Mouse (Mus musculus): ENCODE measurements around the gene Atp2a2. TPM values are rescaled to one million over a fixed set of nuclear protein-coding genes. Genes with fewer than 3 reads are reported as not detected.

Gene Atp2a2
- polyA plus RNA-seq, 2 experiments: 39.7 to 96.7 TPM

DNA sequence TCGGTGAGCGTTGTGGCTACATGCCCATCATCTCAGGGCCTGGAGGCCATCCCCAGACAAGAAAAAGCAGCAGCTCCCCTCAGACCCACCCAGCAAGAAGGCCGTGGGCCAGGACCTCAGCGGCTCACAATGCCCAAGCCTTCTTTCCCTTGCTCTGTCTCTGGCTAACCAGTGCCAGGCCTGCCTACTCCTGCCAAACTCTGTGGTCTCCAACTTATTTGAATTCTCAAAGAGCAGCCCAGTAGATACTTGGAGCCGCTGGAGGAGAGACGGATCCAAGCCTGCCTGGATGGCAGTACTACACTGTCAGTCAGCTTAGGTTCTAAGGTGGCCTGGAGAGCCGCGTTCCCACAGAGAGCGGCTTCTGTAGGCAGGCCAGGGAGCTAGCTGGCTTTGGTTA lies 24.4 kb upstream of the Atp2a2 start:
- 94% methylated on average over 9 of the region's 9 CpGs for WGBS
- Histone ChIP-seq H3K9me3 (ENCODE audit: control insufficient read depth, low read length) (no peaks in the 10 kb centered on the region), H3K4me3 (replicated peaks; ENCODE audit: low read length) (no peak overlapping the region), H3K9ac (ENCODE audit: low read depth, low read length, severe bottlenecking) (no peak overlapping the region), H3K27me3 (ENCODE audit: control insufficient read depth, insufficient read depth, low read length) (no peaks in the 10 kb centered on the region), H3K4me2 (replicated peaks; ENCODE audit: low read depth, low read length, severe bottlenecking) (no peak overlapping the region), H3K36me3 (ENCODE audit: control insufficient read depth, insufficient read depth, low read length) (no peaks in the 10 kb centered on the region), H3K4me1 (ENCODE audit: control insufficient read depth, insufficient read depth, low read length) (peaks cover 35% of the 10 kb centered on the region), H3K27ac (replicated peaks; ENCODE audit: low read depth, low read length) (no peak overlapping the region)
- TF ChIP-seq POLR2A (IDR thresholded peaks at IDR 0.05; ENCODE audit: borderline replicate concordance, extremely low read depth, insufficient read depth, insufficient read length): no peak
- ATAC-seq (ENCODE audit: low FRiP score, low read depth): no peak
- no peak for DNase-seq (ENCODE audit: low spot score)

DNA sequence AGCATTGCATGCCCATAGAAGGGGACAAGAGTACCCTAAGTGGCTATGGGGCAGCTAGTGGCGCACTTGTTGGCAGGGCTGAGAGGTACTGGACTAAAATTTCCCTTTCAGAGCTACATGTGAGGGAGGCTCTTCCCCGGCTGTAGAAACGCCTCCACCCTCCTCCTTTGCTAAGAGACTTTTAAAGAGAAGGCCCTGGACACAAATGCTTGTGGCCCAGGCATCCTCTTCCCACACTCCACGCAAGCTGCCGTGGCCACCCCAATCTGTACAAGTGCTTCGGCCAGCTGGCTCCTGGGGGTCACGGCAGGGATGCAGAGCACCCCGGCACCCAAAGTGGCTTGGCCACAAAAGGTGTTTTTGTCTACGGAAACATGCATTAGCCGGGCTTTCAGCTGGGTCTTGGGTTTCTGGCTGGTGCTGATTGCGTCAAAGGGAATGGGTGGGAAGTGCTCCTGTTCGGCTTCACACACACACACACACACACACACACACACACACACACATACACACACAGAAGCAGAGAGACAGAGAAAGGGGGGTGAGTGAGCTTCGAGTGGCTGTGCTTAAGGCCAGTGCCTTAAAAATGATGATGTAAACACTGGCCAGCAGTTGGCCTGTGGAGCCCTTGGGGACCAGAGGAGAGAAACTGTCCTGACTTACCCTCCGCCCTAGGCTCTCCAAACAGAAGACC lies 23.4 kb upstream of the Atp2a2 start:
- Histone ChIP-seq H3K4me1 (ENCODE audit: control insufficient read depth, insufficient read depth, low read length) (peaks cover 35% of the 10 kb centered on the region), H3K9ac (ENCODE audit: low read depth, low read length, severe bottlenecking) (no peak overlapping the region), H3K9me3 (ENCODE audit: control insufficient read depth, low read length) (no peaks in the 10 kb centered on the region), H3K36me3 (ENCODE audit: control insufficient read depth, insufficient read depth, low read length) (no peaks in the 10 kb centered on the region), H3K4me3 (replicated peaks; ENCODE audit: low read length) (no peak overlapping the region), H3K4me2 (replicated peaks; ENCODE audit: low read depth, low read length, severe bottlenecking) (no peak overlapping the region), H3K27ac (replicated peaks; ENCODE audit: low read depth, low read length) (no peak overlapping the region), H3K27me3 (ENCODE audit: control insufficient read depth, insufficient read depth, low read length) (no peaks in the 10 kb centered on the region)
- ATAC-seq (ENCODE audit: low FRiP score, low read depth) (no peak), DNase-seq (ENCODE audit: low spot score) (no peak)
- TF ChIP-seq POLR2A (IDR thresholded peaks at IDR 0.05; ENCODE audit: borderline replicate concordance, extremely low read depth, insufficient read depth, insufficient read length): no peak
- WGBS: 75% methylated on average over 14 of the region's 14 CpGs

DNA sequence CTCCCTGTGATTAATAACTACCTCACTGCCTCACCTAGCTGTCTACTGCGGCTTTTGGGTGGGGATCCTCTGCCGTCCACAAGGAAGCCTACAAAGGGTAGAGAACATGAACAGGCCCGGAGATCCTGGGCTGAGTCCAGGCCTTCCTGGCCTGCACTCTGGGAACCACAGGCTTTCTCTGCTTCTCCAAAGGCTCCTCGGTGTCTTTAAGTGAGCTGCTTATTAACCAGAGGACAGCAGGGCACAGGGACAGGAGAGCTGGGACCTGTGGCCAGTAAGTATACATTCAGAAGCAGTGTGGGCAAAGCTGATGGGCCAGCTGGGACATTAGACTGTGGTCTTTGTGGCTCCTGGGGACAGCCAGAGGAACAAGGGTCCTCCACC lies 22.8 kb upstream of the Atp2a2 start:
- Histone ChIP-seq H3K4me1 (ENCODE audit: control insufficient read depth, insufficient read depth, low read length) (peaks cover 31% of the 10 kb centered on the region), H3K9ac (ENCODE audit: low read depth, low read length, severe bottlenecking) (no peak overlapping the region), H3K27me3 (ENCODE audit: control insufficient read depth, insufficient read depth, low read length) (no peaks in the 10 kb centered on the region), H3K9me3 (ENCODE audit: control insufficient read depth, low read length) (no peaks in the 10 kb centered on the region), H3K4me3 (replicated peaks; ENCODE audit: low read length) (no peak overlapping the region), H3K36me3 (ENCODE audit: control insufficient read depth, insufficient read depth, low read length) (no peaks in the 10 kb centered on the region), H3K27ac (replicated peaks; ENCODE audit: low read depth, low read length) (no peak overlapping the region), H3K4me2 (replicated peaks; ENCODE audit: low read depth, low read length, severe bottlenecking) (no peak overlapping the region)
- DNase-seq (ENCODE audit: low spot score): no peak
- WGBS: 70% methylated on average over 4 of the region's 4 CpGs
- no peak for TF ChIP-seq POLR2A (IDR thresholded peaks at IDR 0.05; ENCODE audit: borderline replicate concordance, extremely low read depth, insufficient read depth, insufficient read length)
- no peak for ATAC-seq (ENCODE audit: low FRiP score, low read depth)

DNA sequence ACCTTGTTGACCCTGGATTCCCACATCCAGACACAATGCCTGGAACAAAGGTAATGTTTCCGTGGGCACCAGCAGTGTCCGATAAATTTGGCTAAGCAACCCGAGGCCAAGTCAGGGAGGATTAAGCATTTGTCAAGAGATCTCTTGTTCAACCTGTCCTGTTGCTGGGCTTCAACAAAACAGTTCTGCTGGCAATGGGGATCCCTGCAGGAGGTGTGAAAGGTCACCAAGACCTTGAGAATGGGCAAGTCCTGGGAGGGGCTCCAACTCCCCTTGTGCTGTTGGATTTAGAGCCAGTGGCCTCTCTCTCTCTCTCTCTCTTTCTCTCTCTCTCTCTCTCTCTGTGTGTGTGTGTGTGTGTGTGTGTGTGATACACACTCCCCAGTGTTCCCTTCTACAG lies 22.2 kb upstream of the Atp2a2 start:
- Histone ChIP-seq H3K9me3 (ENCODE audit: control insufficient read depth, low read length) (no peaks in the 10 kb centered on the region), H3K4me3 (replicated peaks; ENCODE audit: low read length) (no peak overlapping the region), H3K4me1 (ENCODE audit: control insufficient read depth, insufficient read depth, low read length) (peaks cover 25% of the 10 kb centered on the region), H3K27me3 (ENCODE audit: control insufficient read depth, insufficient read depth, low read length) (no peaks in the 10 kb centered on the region), H3K4me2 (replicated peaks; ENCODE audit: low read depth, low read length, severe bottlenecking) (no peak overlapping the region), H3K36me3 (ENCODE audit: control insufficient read depth, insufficient read depth, low read length) (no peaks in the 10 kb centered on the region), H3K27ac (replicated peaks; ENCODE audit: low read depth, low read length) (no peak overlapping the region), H3K9ac (ENCODE audit: low read depth, low read length, severe bottlenecking) (no peak overlapping the region)
- no peak for TF ChIP-seq POLR2A (IDR thresholded peaks at IDR 0.05; ENCODE audit: borderline replicate concordance, extremely low read depth, insufficient read depth, insufficient read length)
- DNase-seq (ENCODE audit: low spot score) (no peak), ATAC-seq (ENCODE audit: low FRiP score, low read depth) (no peak)
- 73% methylated on average over 3 of the region's 3 CpGs for WGBS

DNA sequence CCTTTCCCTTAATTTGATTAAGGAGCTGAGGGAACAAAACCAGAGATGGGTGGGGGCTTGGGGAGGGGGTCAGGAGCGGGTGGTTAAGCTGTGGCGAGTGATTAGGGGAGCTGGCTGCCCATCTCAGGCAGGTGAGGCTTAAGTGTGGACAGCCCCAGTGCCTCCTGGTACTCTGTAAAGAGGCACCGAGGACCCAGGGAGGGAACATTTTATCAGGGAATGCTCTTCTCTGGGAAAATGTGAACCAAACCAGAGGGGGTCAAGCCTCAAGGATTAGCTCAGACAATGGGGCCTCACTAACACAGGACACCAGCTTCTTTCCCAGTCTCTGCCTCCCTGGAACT lies 19.1 kb upstream of the Atp2a2 start:
- Histone ChIP-seq H3K27ac (replicated peaks; ENCODE audit: low read depth, low read length) (no peak overlapping the region), H3K36me3 (ENCODE audit: control insufficient read depth, insufficient read depth, low read length) (no peaks in the 10 kb centered on the region), H3K9ac (ENCODE audit: low read depth, low read length, severe bottlenecking) (no peak overlapping the region), H3K4me2 (replicated peaks; ENCODE audit: low read depth, low read length, severe bottlenecking) (no peak overlapping the region), H3K27me3 (ENCODE audit: control insufficient read depth, insufficient read depth, low read length) (no peaks in the 10 kb centered on the region), H3K4me3 (replicated peaks; ENCODE audit: low read length) (no peak overlapping the region), H3K9me3 (ENCODE audit: control insufficient read depth, low read length) (no peaks in the 10 kb centered on the region), H3K4me1 (ENCODE audit: control insufficient read depth, insufficient read depth, low read length) (peaks cover 4% of the 10 kb centered on the region)
- no peak for DNase-seq (ENCODE audit: low spot score)
- no peak for TF ChIP-seq POLR2A (IDR thresholded peaks at IDR 0.05; ENCODE audit: borderline replicate concordance, extremely low read depth, insufficient read depth, insufficient read length)
- no peak for ATAC-seq (ENCODE audit: low FRiP score, low read depth)
- 68% methylated on average over 3 of the region's 3 CpGs for WGBS

All from limb, embryonic 14.5 days (tissue).